Mouse (Mus musculus): ENCODE data around the gene Gm6358.
"Not testable (repeated sequence)": the region's sequence is repeated elsewhere in the genome, so short reads cannot be mapped to it uniquely, and the experiment has no call there.

The Gm6358 gene

GRCm38 (mm10) chr16:89140551-89140950 lies at the start of gene Gm6358:
Gene Gm6358, plus strand, starts transcription at chr16:89140851.
- DNase-seq, result no peak

GRCm38 (mm10) chr16:89150786-89151185 lies 10.1 kb downstream of the Gm6358 start, which contains the start of gene Gm10061:
Gene Gm10061, plus strand, starts transcription at chr16:89151086.
- no peak for DNase-seq

GRCm38 (mm10) chr16:89157652-89158051 lies 17.0 kb downstream of the Gm6358 start, which contains the start of gene Gm9789:
Gene Gm9789, plus strand, starts transcription at chr16:89157952.
- no peak for DNase-seq

- not testable (repeated sequence) for DNase-seq
These were observed 28.5 kb downstream of the Gm6358 start, which contains the start of gene Gm7735 for GRCm38 (mm10) chr16:89169190-89169589. Gene Gm7735, plus strand, starts transcription at chr16:89169490.

- DNase-seq, result no peak
These were observed 33.8 kb downstream of the Gm6358 start, which contains the start of gene 1110057P08Rik for GRCm38 (mm10) chr16:89174435-89174834. Gene 1110057P08Rik, plus strand, starts transcription at chr16:89174735.

GRCm38 (mm10) chr16:89188621-89189020 lies 48.0 kb downstream of the Gm6358 start:
- DNase-seq, result no peak
